Mouse (Mus musculus): ENCODE measurements around the gene Entpd7. TPM values are rescaled to one million over a fixed set of nuclear protein-coding genes. Genes with fewer than 3 reads are reported as not detected.

Gene Entpd7
- polyA plus RNA-seq, 1 experiment from 2014 or later = 7.1 TPM

GRCm38 (mm10) chr19:43753226-43753835 lies 63.9 kb downstream of the Entpd7 start:
- Histone ChIP-seq H3K9me3 (replicated peaks; ENCODE audit: control insufficient read depth, low read length, poor library complexity, severe bottlenecking) (no peaks in the 10 kb centered on the region), H3K27ac (ENCODE audit: low read length) (peak overlapping the region; percentile 96), H3K4me3 (ENCODE audit: low read depth, low read length) (peak overlapping the region; percentile 76), H3K9ac (ENCODE audit: low read depth, low read length) (peak overlapping the region; percentile 78), H3K36me3 (ENCODE audit: control insufficient read depth, insufficient read depth, low read length) (peaks cover 9% of the 10 kb centered on the region; the same call in 1 of the 2 replicates), H3K4me2 (ENCODE audit: low read length) (peak overlapping the region; percentile 71), H3K4me1 (ENCODE audit: control insufficient read depth, insufficient read depth, low read length) (peaks cover 13% of the 10 kb centered on the region), H3K27me3 (ENCODE audit: control insufficient read depth, insufficient read depth, low read depth, low read length) (no peaks in the 10 kb centered on the region)
- under 1% methylated on average over 24 of the region's 24 CpGs for WGBS
- ATAC-seq = peak; percentile 93

DNA sequence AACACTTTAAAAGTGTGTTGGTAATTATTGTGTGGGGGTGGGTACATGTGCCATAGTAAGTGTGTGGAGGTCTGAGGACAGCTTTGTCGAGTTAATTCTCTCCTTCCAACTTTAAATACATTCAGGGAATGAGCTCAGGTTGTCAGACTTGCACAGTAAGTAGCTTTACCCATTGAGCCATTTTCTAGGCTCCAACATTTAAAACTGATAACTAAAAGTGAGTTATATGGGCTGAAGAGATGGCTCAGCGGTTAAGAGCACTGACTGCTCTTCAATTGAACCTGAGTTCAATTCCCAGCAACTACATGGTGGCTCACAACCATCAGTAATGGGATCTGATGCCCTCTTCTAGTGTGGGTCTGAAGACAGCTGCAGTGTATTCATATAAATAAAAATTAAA lies 64.8 kb downstream of the Entpd7 start:
- 82% methylated on average over 2 of the region's 2 CpGs for WGBS
- peaks cover 13% of the 10 kb centered on the region for H3K4me1 ChIP-seq (ENCODE audit: control insufficient read depth, insufficient read depth, low read length)
- H3K4me2 ChIP-seq (ENCODE audit: low read length) = no peak overlapping the region
- no peak overlapping the region for H3K27ac ChIP-seq (ENCODE audit: low read length)
- H3K27me3 ChIP-seq (ENCODE audit: control insufficient read depth, insufficient read depth, low read depth, low read length) = no peaks in the 10 kb centered on the region
- H3K36me3 ChIP-seq (ENCODE audit: control insufficient read depth, insufficient read depth, low read length) = 0 out of 2 replicates have a peak, but pooled peaks cover 4% of the 10 kb centered on the region
- H3K4me3 ChIP-seq (ENCODE audit: low read depth, low read length) = no peak overlapping the region
- no peak for ATAC-seq
- no peak overlapping the region for H3K9ac ChIP-seq (ENCODE audit: low read depth, low read length)
- H3K9me3 ChIP-seq (replicated peaks; ENCODE audit: control insufficient read depth, low read length, poor library complexity, severe bottlenecking) = no peaks in the 10 kb centered on the region

DNA sequence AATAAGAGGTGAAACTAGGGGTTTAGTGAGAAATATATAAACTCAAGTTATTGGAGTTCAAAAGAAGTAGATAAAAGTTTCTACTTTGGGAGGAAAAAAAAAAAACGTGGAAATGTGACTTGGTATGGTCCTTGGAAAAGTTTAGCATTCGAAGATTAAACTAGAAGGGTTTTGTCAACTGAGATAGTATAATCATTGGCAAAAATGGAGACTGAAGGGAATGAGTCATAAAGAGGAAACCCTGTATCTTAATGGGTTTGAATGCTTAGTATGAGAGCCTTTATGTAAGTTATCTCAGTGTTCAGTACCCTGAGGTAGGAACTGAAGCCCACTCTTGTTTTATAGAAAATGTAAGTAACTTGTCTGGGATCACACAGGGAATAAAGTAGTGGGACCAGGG lies 65.4 kb downstream of the Entpd7 start:
- no peak for ATAC-seq
- Histone ChIP-seq H3K4me2 (ENCODE audit: low read length) (no peak overlapping the region), H3K27ac (ENCODE audit: low read length) (no peak overlapping the region), H3K4me3 (ENCODE audit: low read depth, low read length) (no peak overlapping the region), H3K36me3 (ENCODE audit: control insufficient read depth, insufficient read depth, low read length) (0 out of 2 replicates have a peak, but pooled peaks cover 4% of the 10 kb centered on the region), H3K9me3 (replicated peaks; ENCODE audit: control insufficient read depth, low read length, poor library complexity, severe bottlenecking) (no peaks in the 10 kb centered on the region), H3K9ac (ENCODE audit: low read depth, low read length) (no peak overlapping the region), H3K27me3 (ENCODE audit: control insufficient read depth, insufficient read depth, low read depth, low read length) (no peaks in the 10 kb centered on the region), H3K4me1 (ENCODE audit: control insufficient read depth, insufficient read depth, low read length) (peaks cover 13% of the 10 kb centered on the region)
- 82% methylated on average over 2 of the region's 2 CpGs for WGBS

- ATAC-seq = no peak
- Histone ChIP-seq H3K27ac (ENCODE audit: low read length) (no peak overlapping the region), H3K27me3 (ENCODE audit: control insufficient read depth, insufficient read depth, low read depth, low read length) (no peaks in the 10 kb centered on the region), H3K4me2 (ENCODE audit: low read length) (no peak overlapping the region), H3K36me3 (ENCODE audit: control insufficient read depth, insufficient read depth, low read length) (no peaks in the 10 kb centered on the region), H3K4me3 (ENCODE audit: low read depth, low read length) (no peak overlapping the region), H3K9ac (ENCODE audit: low read depth, low read length) (no peak overlapping the region), H3K4me1 (ENCODE audit: control insufficient read depth, insufficient read depth, low read length) (no peaks in the 10 kb centered on the region), H3K9me3 (replicated peaks; ENCODE audit: control insufficient read depth, low read length, poor library complexity, severe bottlenecking) (no peaks in the 10 kb centered on the region)
- WGBS = 22% methylated on average over 6 of the region's 6 CpGs
Observed at GRCm38 (mm10) chr19:43760504-43760903, 71.0 kb downstream of the Entpd7 start.

DNA sequence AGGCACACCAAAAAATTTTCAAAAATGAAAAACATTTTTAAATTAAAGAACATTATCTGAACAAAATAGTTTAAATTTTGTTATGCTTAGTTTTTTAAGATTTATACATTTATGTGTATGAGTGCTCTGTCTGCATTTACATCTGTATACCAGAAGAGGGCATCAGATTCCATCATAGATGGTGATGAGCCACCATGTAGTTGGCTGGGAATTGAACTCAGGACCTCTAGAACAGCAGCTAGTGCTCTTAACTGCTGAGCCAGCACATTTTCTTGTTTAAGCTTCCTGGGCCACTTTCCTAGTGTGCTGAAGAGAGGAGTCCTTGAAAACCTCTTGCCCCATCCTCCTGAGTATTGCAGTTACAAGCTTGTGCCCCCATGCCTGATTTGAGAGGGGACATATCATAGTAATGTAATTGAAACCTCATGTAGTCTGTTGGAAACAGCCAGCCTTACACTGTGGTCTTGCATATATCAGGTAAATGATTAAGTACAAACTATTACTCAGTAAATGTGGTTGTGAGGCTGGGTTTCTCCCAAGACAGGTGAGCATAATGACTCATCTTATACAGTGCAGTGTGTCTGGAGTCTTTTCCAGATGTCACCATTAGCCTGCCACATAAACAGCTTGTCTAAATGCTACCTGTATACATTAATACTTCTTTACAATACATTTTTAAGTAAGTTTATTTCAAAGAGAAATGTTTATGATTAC lies 72.2 kb downstream of the Entpd7 start:
- H3K27ac ChIP-seq (ENCODE audit: low read length) = no peak overlapping the region
- H3K9me3 ChIP-seq (replicated peaks; ENCODE audit: control insufficient read depth, low read length, poor library complexity, severe bottlenecking) = no peaks in the 10 kb centered on the region
- H3K4me1 ChIP-seq (ENCODE audit: control insufficient read depth, insufficient read depth, low read length) = no peaks in the 10 kb centered on the region
- no peak overlapping the region for H3K4me2 ChIP-seq (ENCODE audit: low read length)
- no peak for ATAC-seq
- H3K4me3 ChIP-seq (ENCODE audit: low read depth, low read length) = no peak overlapping the region
- H3K9ac ChIP-seq (ENCODE audit: low read depth, low read length) = no peak overlapping the region
- H3K27me3 ChIP-seq (ENCODE audit: control insufficient read depth, insufficient read depth, low read depth, low read length) = no peaks in the 10 kb centered on the region
- no peaks in the 10 kb centered on the region for H3K36me3 ChIP-seq (ENCODE audit: control insufficient read depth, insufficient read depth, low read length)

DNA sequence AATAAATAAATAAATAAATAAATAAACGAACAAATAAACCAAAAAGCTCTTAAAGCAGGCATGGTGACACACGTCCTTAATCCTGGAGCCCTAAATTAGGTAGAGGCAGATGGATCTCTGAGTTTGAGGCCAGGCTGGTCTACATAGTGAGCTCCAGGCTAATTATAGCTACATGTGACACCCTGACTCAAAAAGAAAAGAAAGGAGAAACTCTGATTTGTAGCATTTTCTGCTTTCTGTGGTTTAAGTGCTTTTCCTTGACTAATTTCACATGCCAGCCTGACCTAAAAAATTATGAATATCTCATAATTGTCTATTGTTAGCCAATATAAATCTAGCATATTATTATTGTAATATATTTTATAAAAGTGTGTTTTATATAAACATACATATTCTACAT lies 72.9 kb downstream of the Entpd7 start:
- no peaks in the 10 kb centered on the region for H3K4me1 ChIP-seq (ENCODE audit: control insufficient read depth, insufficient read depth, low read length)
- no peak overlapping the region for H3K4me2 ChIP-seq (ENCODE audit: low read length)
- no peaks in the 10 kb centered on the region for H3K27me3 ChIP-seq (ENCODE audit: control insufficient read depth, insufficient read depth, low read depth, low read length)
- H3K9me3 ChIP-seq (replicated peaks; ENCODE audit: control insufficient read depth, low read length, poor library complexity, severe bottlenecking) = no peaks in the 10 kb centered on the region
- H3K4me3 ChIP-seq (ENCODE audit: low read depth, low read length) = no peak overlapping the region
- no peaks in the 10 kb centered on the region for H3K36me3 ChIP-seq (ENCODE audit: control insufficient read depth, insufficient read depth, low read length)
- WGBS = 85% methylated on average over 2 of the region's 2 CpGs
- no peak for ATAC-seq
- no peak overlapping the region for H3K9ac ChIP-seq (ENCODE audit: low read depth, low read length)
- H3K27ac ChIP-seq (ENCODE audit: low read length) = no peak overlapping the region

- Histone ChIP-seq H3K36me3 (ENCODE audit: control insufficient read depth, insufficient read depth, low read length) (no peaks in the 10 kb centered on the region), H3K4me2 (ENCODE audit: low read length) (no peak overlapping the region), H3K9me3 (replicated peaks; ENCODE audit: control insufficient read depth, low read length, poor library complexity, severe bottlenecking) (no peaks in the 10 kb centered on the region), H3K4me3 (ENCODE audit: low read depth, low read length) (no peak overlapping the region), H3K4me1 (ENCODE audit: control insufficient read depth, insufficient read depth, low read length) (no peaks in the 10 kb centered on the region), H3K27ac (ENCODE audit: low read length) (no peak overlapping the region), H3K9ac (ENCODE audit: low read depth, low read length) (no peak overlapping the region), H3K27me3 (ENCODE audit: control insufficient read depth, insufficient read depth, low read depth, low read length) (no peaks in the 10 kb centered on the region)
- no peak for ATAC-seq
- WGBS = 88% methylated on average over 5 of the region's 5 CpGs
Observed at GRCm38 (mm10) chr19:43766451-43766850, 77.0 kb downstream of the Entpd7 start.

DNA sequence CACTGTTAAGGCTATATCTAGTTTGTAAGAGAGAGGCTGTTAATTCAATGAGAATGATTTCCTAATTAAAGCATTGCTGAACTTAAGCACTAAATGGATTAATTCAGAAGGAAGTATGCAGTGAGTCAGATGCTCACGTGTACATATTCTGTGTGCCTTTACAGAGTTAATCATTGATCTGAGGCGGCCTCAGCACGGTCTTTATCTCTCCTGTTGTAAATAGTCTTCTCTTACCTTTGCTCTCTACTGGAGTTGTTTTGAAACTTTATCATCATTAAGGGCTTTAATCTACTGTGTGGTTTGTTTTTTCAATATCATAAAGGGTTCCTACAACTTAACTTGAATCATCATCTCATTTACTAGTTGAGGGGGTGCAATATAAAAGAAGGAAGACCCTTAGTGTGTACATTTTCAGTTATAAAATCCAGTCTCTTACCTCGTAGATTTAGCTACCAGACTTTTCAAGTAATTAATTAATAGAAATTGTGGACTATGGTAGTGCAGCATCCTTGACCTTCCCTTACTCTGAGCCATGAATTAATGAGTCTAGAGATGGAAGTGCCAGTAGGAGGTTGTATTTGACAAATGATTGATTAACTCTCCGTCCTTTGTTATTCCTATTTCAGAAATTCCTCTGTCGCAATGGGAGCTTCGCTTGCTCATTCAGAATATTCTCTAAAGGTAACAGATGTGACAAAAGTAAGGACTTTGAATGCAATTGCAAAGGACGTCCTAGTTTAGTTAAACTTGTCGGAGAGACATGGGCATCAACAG lies 78.3 kb downstream of the Entpd7 start:
- no peak overlapping the region for H3K4me2 ChIP-seq (ENCODE audit: low read length)
- no peaks in the 10 kb centered on the region for H3K27me3 ChIP-seq (ENCODE audit: control insufficient read depth, insufficient read depth, low read depth, low read length)
- no peak overlapping the region for H3K9ac ChIP-seq (ENCODE audit: low read depth, low read length)
- H3K36me3 ChIP-seq (ENCODE audit: control insufficient read depth, insufficient read depth, low read length) = no peaks in the 10 kb centered on the region
- no peak for ATAC-seq
- H3K4me1 ChIP-seq (ENCODE audit: control insufficient read depth, insufficient read depth, low read length) = no peaks in the 10 kb centered on the region
- WGBS = 84% methylated on average over 9 of the region's 9 CpGs
- no peak overlapping the region for H3K27ac ChIP-seq (ENCODE audit: low read length)
- no peak overlapping the region for H3K4me3 ChIP-seq (ENCODE audit: low read depth, low read length)
- H3K9me3 ChIP-seq (replicated peaks; ENCODE audit: control insufficient read depth, low read length, poor library complexity, severe bottlenecking) = no peaks in the 10 kb centered on the region
